ENCODE assay signal across 9 mouse cellular contexts in genomic region chr9:114855327-114855726, GRCm38 (mm10). TPM values are rescaled to one million over a fixed set of nuclear protein-coding genes. Genes with fewer than 3 reads are reported as not detected.
DNase-seq lines count a peak whose midpoint lies in the region; TF ChIP-seq lines count a peak whose summit lies in the region.
"Had no signal": no experiment of that assay in that cellular context is flagged by ENCODE, and none has a peak within 500 bp of the region (broad histone marks: within the 10 kb centered on the region; RNA-seq: fewer than 3 reads in every experiment).

No protein-coding gene starts in this region.

- no peaks in the 10 kb centered on the region for H3K27me3 ChIP-seq in embryonic facial prominence, embryonic 10.5 days (replicated peaks; ENCODE audit: low read depth, poor library complexity, severe bottlenecking)

- H3K27ac ChIP-seq in cortical plate, adult 2 months (ENCODE audit: insufficient read depth, low read length) = no peak overlapping the region
- H3K27ac ChIP-seq in embryonic facial prominence, embryonic 10.5 days (replicated peaks) = no peak overlapping the region

- 0 out of 2 replicates have a peak, but pooled peaks have one; percentile 8 for TF ChIP-seq CTCF in cortical plate, adult 2 months (IDR thresholded peaks at IDR 0.05; ENCODE audit: extremely low read depth, insufficient read depth, low read length)

- TF ChIP-seq POLR2A in cortical plate, adult 2 months (IDR thresholded peaks at IDR 0.05; ENCODE audit: extremely low read depth, insufficient read depth, low read length) = no peak

- intact Hi-C loops in left cerebral cortex, postnatal 10 days (cut with DNase I) = no loop called here

- H3K4me1 ChIP-seq in cortical plate, adult 2 months (ENCODE audit: control insufficient read depth, insufficient read depth, low read length) = no peaks in the 10 kb centered on the region
- peaks cover 6% of the 10 kb centered on the region; the same call in 1 of the 2 replicates for H3K4me1 ChIP-seq in embryonic facial prominence, embryonic 10.5 days

- H3K36me3 ChIP-seq in embryonic facial prominence, embryonic 10.5 days (replicated peaks) = no peaks in the 10 kb centered on the region

- WGBS in embryonic facial prominence, embryonic 10.5 days = 80% methylated on average over 11 of the region's 11 CpGs

- H3K4me3 ChIP-seq in cortical plate, adult 2 months (ENCODE audit: insufficient read depth, low read length) = no peak overlapping the region
- no peak overlapping the region for H3K4me3 ChIP-seq in embryonic facial prominence, embryonic 10.5 days
- H3K4me3 ChIP-seq: myocyte had no signal

- peak; percentile 47 for DNase-seq in left cerebral cortex, adult 11 months (ENCODE audit: low spot score)
- no peak for DNase-seq in left cerebral cortex, postnatal 10 days (ENCODE audit: extremely low spot score in 1 of 2, low spot score in 2 of 2)
- DNase-seq in layer of hippocampus, adult 8-10 months (ENCODE audit: low spot score in 2 of 2) = peak; percentile 58 to 66
- peak; percentile 30 to 54 for DNase-seq in right cerebral cortex, postnatal 36 days (ENCODE audit: low spot score in 2 of 2)
- DNase-seq in spleen, postnatal 14 days (ENCODE audit: low spot score in 2 of 2) = no peak
- DNase-seq in embryonic facial prominence, embryonic 10.5 days (ENCODE audit: low spot score) = no peak
- no peak for DNase-seq in spleen, adult 18-20 months

- H3K9me3 ChIP-seq in embryonic facial prominence, embryonic 10.5 days = no peaks in the 10 kb centered on the region

RNA-seq across cellular contexts. Expression of gene Cmtm8, which starts 11.4 kb away (rescaled TPM):
- 1 to 10 TPM; 2.1 to 2.5 TPM for total RNA-seq in left cerebral cortex, postnatal 10 days (2021)
- polyA plus RNA-seq in cortical plate, adult 2 months (2012; rRNA removed) = 4.7 and 4.9 TPM in 2 replicates
- 1 to 10 TPM; 2.4 to 3.7 (median 2.5) TPM for total RNA-seq in layer of hippocampus, adult 8-10 months (2022)
- polyA plus RNA-seq in embryonic facial prominence, embryonic 10.5 days (2016; fragmentation: Nextera tagmentation; extraction: Ambion mirVana) = 21.3 and 26.4 TPM in 2 replicates
- polyA plus RNA-seq: myocyte had no signal

Comparison
In these comparisons a context has a peak if more than half of its experiments do, and no peak if none do; other contexts are left out.
1. DNase-seq: peak in left cerebral cortex, adult 11 months (single experiment), layer of hippocampus, adult 8-10 months (2 of 2) and right cerebral cortex, postnatal 36 days (2 of 2); none in left cerebral cortex, postnatal 10 days (0 of 2), spleen, postnatal 14 days (0 of 2), embryonic facial prominence, embryonic 10.5 days (single experiment) and spleen, adult 18-20 months (0 of 2).